Mouse (Mus musculus) midbrain, embryonic 16.5 days (tissue): ENCODE data around the gene Trappc1. TPM values are rescaled to one million over a fixed set of nuclear protein-coding genes. Genes with fewer than 3 reads are reported as not detected.
A peak's percentile ranks its signal among the peaks of the same experiment; 100 is the strongest.
"Not testable (repeated sequence)": the region's sequence is repeated elsewhere in the genome, so short reads cannot be mapped to it uniquely, and the experiment has no call there.

ENCODE experiments used
- ATAC-seq: fragments of 200-750 bp; cut with Nextera tagmentation; 2 replicates; pipeline ENCODE4 v1.8.0; 2017; ENCODE audit warnings: moderate TSS enrichment
- H3K27ac ChIP-seq: fragments of 300-500 bp; sonication (generic); 2 replicates; pipeline ENCODE4 v1.5.1; 2014; ENCODE audit warnings: mild to moderate bottlenecking, low read length, mixed read lengths
- H3K27me3 ChIP-seq: fragments of 300-500 bp; sonication (generic); 2 replicates; pipeline ENCODE4 v1.6.1; 2014; ENCODE audit warnings: low read depth, low read length, mixed read lengths; ENCODE audit not compliant: control insufficient read depth, insufficient read depth
- H3K36me3 ChIP-seq: fragments of 300-500 bp; sonication (generic); 2 replicates; pipeline ENCODE4 v1.6.1; 2014; ENCODE audit warnings: mild to moderate bottlenecking, low read length, moderate library complexity, mixed read lengths; ENCODE audit not compliant: control insufficient read depth, insufficient read depth
- H3K4me1 ChIP-seq: fragments of 300-500 bp; sonication (generic); 2 replicates; pipeline ENCODE4 v1.6.1; 2014; ENCODE audit warnings: mild to moderate bottlenecking, low read length, mixed read lengths; ENCODE audit not compliant: control insufficient read depth, insufficient read depth
- H3K4me2 ChIP-seq: fragments of 300-500 bp; sonication (generic); 2 replicates; pipeline ENCODE4 v1.6.1; 2014; ENCODE audit warnings: mild to moderate bottlenecking, low read length, mixed read lengths
- H3K4me3 ChIP-seq: fragments of 300-500 bp; sonication (generic); 2 replicates; pipeline ENCODE4 v1.5.1; 2014; ENCODE audit warnings: low read depth, mild to moderate bottlenecking, low read length, moderate library complexity, mixed read lengths
- H3K9ac ChIP-seq: fragments of 300-500 bp; sonication (generic); 2 replicates; pipeline ENCODE4 v1.6.1; 2014; ENCODE audit warnings: low read depth, low read length, mixed read lengths
- H3K9me3 ChIP-seq: fragments of 300-500 bp; sonication (generic); replicated peaks from 2 replicates; pipeline ENCODE4 v1.6.1; 2014; ENCODE audit warnings: mild to moderate bottlenecking, low read length, mixed read lengths; ENCODE audit not compliant: control insufficient read depth, poor library complexity, severe bottlenecking
- WGBS: fragments of 180-500 bp; shearing (Covaris S2); extraction: QIAGEN DNeasy Blood & Tissue Kit; methylation state at CpG from one replicate; pipeline ENCODE4 v1.1.7; 2014; 5-methylcytosine and 5-hydroxymethylcytosine counted together
- polyA plus RNA-seq: library from polyadenylated mRNA; unstranded; fragments of >200 nt; fragmentation: Nextera tagmentation; extraction: Ambion mirVana; gene quantifications from 2 replicates; pipeline ENCODE4 v1.2.1, GENCODE M21; 2015

The Trappc1 gene
- polyA plus RNA-seq, 1 experiment from 2014 or later = 173 TPM

- Histone ChIP-seq H3K27ac (no peak overlapping the region), H3K4me1 (no peaks in the 10 kb centered on the region), H3K9ac (no peak overlapping the region), H3K4me2 (no peak overlapping the region), H3K27me3 (no peaks in the 10 kb centered on the region), H3K4me3 (no peak overlapping the region), H3K36me3 (peaks cover 27% of the 10 kb centered on the region), H3K9me3 (no peaks in the 10 kb centered on the region)
- ATAC-seq = no peak
- WGBS = 89% methylated on average over 9 of the region's 9 CpGs
These were observed 18.5 kb upstream of the Trappc1 start for GRCm38 (mm10) chr11:69305291-69305690.

- no peaks in the 10 kb centered on the region for H3K4me1 ChIP-seq
- H3K9me3 ChIP-seq = no peaks in the 10 kb centered on the region
- no peaks in the 10 kb centered on the region for H3K27me3 ChIP-seq
- ATAC-seq = no peak
- peaks cover 24% of the 10 kb centered on the region for H3K36me3 ChIP-seq
- 97% methylated on average over 2 of the region's 2 CpGs for WGBS
- H3K4me2 ChIP-seq = no peak overlapping the region
- H3K27ac ChIP-seq = no peak overlapping the region
- no peak overlapping the region for H3K4me3 ChIP-seq
- H3K9ac ChIP-seq = no peak overlapping the region
These were observed 17.7 kb upstream of the Trappc1 start for GRCm38 (mm10) chr11:69306039-69306438.

- 70% methylated on average over 7 of the region's 7 CpGs for whole genome bisulfite sequencing
- no peaks in the 10 kb centered on the region for H3K9me3 ChIP-seq
- no peak overlapping the region for H3K9ac ChIP-seq
- no peak for ATAC-seq
- H3K4me3 ChIP-seq = no peak overlapping the region
- no peak overlapping the region for H3K4me2 ChIP-seq
- no peaks in the 10 kb centered on the region for H3K27me3 ChIP-seq
- no peaks in the 10 kb centered on the region; the same call in 1 of the 2 replicates for H3K4me1 ChIP-seq
- H3K27ac ChIP-seq = no peak overlapping the region
- H3K36me3 ChIP-seq = peaks cover 27% of the 10 kb centered on the region
These were observed 12.5 kb upstream of the Trappc1 start for GRCm38 (mm10) chr11:69311266-69311665.

GRCm38 (mm10) chr11:69316361-69316760 is 7.4 kb upstream of the Trappc1 start:
- no peak overlapping the region for H3K9ac ChIP-seq
- H3K27ac ChIP-seq = no peak overlapping the region
- no peaks in the 10 kb centered on the region; the same call in 1 of the 2 replicates for H3K4me1 ChIP-seq
- H3K27me3 ChIP-seq = no peaks in the 10 kb centered on the region
- H3K9me3 ChIP-seq = no peaks in the 10 kb centered on the region
- ATAC-seq = no peak
- peaks cover 20% of the 10 kb centered on the region; the same call in 1 of the 2 replicates for H3K36me3 ChIP-seq
- no peak overlapping the region for H3K4me2 ChIP-seq
- WGBS = 98% methylated on average over 6 of the region's 6 CpGs
- H3K4me3 ChIP-seq = no peak overlapping the region

- 94% methylated on average over 3 of the region's 3 CpGs for WGBS
- not testable (repeated sequence) for ATAC-seq, H3K27me3 ChIP-seq, H3K9me3 ChIP-seq, H3K4me2 ChIP-seq, H3K4me3 ChIP-seq, H3K9ac ChIP-seq, H3K27ac ChIP-seq
- Histone ChIP-seq H3K36me3 (peaks cover 20% of the 10 kb centered on the region; the same call in 1 of the 2 replicates), H3K4me1 (peaks cover 16% of the 10 kb centered on the region)
These were observed 5.8 kb upstream of the Trappc1 start for GRCm38 (mm10) chr11:69318000-69318399.

GRCm38 (mm10) chr11:69321580-69321979 is 2.2 kb upstream of the Trappc1 start:
- no peak overlapping the region for H3K9ac ChIP-seq
- H3K4me3 ChIP-seq = no peak overlapping the region

GRCm38 (mm10) chr11:69322010-69322409 is 1.8 kb upstream of the Trappc1 start:
- Histone ChIP-seq H3K4me1 (peaks cover 36% of the 10 kb centered on the region), H3K9ac (peak overlapping the region; percentile 32), H3K4me3 (no peak overlapping the region), H3K9me3 (no peaks in the 10 kb centered on the region), H3K4me2 (peak overlapping the region; percentile 82), H3K36me3 (peaks cover 13% of the 10 kb centered on the region; the same call in 1 of the 2 replicates), H3K27me3 (no peaks in the 10 kb centered on the region), H3K27ac (no peak overlapping the region)
- WGBS = 62% methylated on average over 6 of the region's 6 CpGs
- no peak for ATAC-seq

More at GRCm38 (mm10) chr11:69321580-69321979, 2.2 kb upstream of the Trappc1 start:
- Histone ChIP-seq H3K36me3 (peaks cover 13% of the 10 kb centered on the region; the same call in 1 of the 2 replicates), H3K27me3 (no peaks in the 10 kb centered on the region), H3K9me3 (no peaks in the 10 kb centered on the region), H3K4me2 (no peak overlapping the region), H3K27ac (no peak overlapping the region), H3K4me1 (peaks cover 31% of the 10 kb centered on the region)
- WGBS = 91% methylated on average over 6 of the region's 6 CpGs
- ATAC-seq = no peak

- no peak for ATAC-seq
- Histone ChIP-seq H3K36me3 (peaks cover 8% of the 10 kb centered on the region; the same call in 1 of the 2 replicates), H3K4me3 (peak overlapping the region; percentile 68), H3K27ac (peak overlapping the region; percentile 92), H3K27me3 (no peaks in the 10 kb centered on the region; the same call in 1 of the 2 replicates), H3K4me1 (peaks cover 39% of the 10 kb centered on the region), H3K9ac (peak overlapping the region; percentile 87), H3K9me3 (no peaks in the 10 kb centered on the region), H3K4me2 (peak overlapping the region; percentile 82)
- 22% methylated on average over 18 of the region's 18 CpGs for WGBS
These were observed 898 bp upstream of the Trappc1 start for GRCm38 (mm10) chr11:69322693-69323471.

- H3K4me2 ChIP-seq = peak overlapping the region; percentile 91
- peak overlapping the region; percentile 68 for H3K4me3 ChIP-seq
- H3K9me3 ChIP-seq = no peaks in the 10 kb centered on the region
- H3K27me3 ChIP-seq = no peaks in the 10 kb centered on the region; the same call in 1 of the 2 replicates
- 0 out of 2 replicates have a peak, but pooled peaks cover 1% of the 10 kb centered on the region for H3K36me3 ChIP-seq
- no peak for ATAC-seq
- peaks cover 39% of the 10 kb centered on the region for H3K4me1 ChIP-seq
- H3K9ac ChIP-seq = 0 out of 2 replicates have a peak overlapping the region, but pooled peaks have one; percentile 77
- H3K27ac ChIP-seq = no peak overlapping the region
- 89% methylated on average over 6 of the region's 6 CpGs for WGBS
These were observed 969 bp downstream of the Trappc1 start for GRCm38 (mm10) chr11:69324749-69325148.
